Mouse (Mus musculus): ENCODE measurements around the gene Prss48. TPM values are rescaled to one million over a fixed set of nuclear protein-coding genes. Genes with fewer than 3 reads are reported as not detected.
A peak's percentile ranks its signal among the peaks of the same experiment; 100 is the strongest.

Gene Prss48
- total RNA-seq (2021) = not detected
- long read RNA-seq, experiment 1 = 0 reads
- long read RNA-seq, experiment 2 = 0 reads

DNA sequence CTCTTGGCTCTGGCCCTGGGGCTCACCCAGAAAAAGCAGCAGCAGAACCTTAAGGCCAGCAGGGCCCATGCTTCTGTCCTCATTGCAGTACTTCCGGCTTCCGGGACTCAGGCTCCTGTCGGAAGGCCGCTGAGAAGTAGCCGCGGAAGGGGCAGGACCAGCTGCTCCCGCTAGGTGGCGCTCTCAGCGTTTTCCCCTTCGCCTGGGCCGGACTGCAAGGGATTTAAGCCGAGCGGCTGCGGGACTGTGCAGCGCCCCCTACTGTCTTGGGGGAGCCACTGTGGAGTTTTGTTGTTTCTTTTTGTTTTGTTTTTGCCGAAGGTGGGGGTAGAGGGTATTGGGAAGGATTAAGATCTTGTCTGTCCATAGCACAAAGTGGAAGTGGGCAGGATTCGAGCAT, at the start of gene Prss48:
Gene Prss48, minus strand, starts transcription at position 69 of the 400 bp plus-strand sequence.
- peak; percentile 9 for DNase-seq

DNA sequence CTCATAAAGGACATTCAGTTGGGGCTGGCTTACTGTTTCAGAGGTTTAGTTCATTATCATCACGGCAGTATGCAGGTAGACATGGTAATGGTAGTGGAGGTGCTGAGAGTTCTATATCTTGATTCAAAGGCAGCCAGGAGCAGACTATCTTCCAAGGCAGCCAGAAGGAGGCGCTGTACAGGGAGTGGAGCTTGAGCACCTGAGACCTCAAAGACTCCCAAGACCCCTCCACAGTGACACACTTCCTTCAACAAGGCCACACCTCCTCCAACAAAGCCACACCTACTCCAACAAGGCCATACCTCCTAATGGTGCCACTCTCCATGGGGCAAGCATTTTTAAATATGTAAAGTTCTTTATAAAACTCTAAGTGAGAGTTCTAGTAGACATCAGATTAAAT, 46.8 kb upstream of the Prss48 start:
- no peak for DNase-seq

DNA sequence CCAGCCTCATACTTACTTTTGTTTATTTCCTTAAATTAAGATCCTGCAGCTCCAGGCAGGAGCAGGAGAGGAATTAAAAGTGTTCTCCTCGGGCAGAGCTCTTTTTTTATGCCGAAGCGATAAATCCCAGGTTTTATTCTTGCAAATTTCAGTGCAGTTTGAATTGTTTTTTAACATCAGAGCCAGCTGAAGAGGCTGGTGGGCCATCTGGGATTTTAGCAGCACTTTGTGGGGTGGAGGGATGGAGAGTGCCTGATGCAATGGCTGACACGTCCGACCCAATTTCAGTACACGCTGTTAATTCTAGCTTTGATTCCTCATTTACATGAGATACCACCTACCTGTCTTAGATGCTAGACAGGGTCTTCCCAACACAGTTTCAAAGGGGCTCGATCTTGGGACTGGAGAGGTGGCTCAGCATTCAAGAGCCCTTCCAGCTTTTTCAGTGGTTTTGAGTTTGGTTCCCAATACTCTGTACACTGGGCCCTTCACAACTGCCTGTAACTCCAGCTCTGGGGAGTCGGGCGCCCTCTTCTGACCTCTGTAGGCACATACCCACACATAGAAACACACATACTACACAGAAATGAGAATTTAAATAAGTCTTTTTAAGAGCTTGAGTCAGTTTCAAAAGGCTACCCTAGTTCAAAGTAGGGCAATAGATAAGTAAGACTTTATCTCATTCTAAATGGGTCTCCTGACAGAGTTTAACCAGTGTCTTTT, 45.6 kb upstream of the Prss48 start:
- no peak for DNase-seq

DNA sequence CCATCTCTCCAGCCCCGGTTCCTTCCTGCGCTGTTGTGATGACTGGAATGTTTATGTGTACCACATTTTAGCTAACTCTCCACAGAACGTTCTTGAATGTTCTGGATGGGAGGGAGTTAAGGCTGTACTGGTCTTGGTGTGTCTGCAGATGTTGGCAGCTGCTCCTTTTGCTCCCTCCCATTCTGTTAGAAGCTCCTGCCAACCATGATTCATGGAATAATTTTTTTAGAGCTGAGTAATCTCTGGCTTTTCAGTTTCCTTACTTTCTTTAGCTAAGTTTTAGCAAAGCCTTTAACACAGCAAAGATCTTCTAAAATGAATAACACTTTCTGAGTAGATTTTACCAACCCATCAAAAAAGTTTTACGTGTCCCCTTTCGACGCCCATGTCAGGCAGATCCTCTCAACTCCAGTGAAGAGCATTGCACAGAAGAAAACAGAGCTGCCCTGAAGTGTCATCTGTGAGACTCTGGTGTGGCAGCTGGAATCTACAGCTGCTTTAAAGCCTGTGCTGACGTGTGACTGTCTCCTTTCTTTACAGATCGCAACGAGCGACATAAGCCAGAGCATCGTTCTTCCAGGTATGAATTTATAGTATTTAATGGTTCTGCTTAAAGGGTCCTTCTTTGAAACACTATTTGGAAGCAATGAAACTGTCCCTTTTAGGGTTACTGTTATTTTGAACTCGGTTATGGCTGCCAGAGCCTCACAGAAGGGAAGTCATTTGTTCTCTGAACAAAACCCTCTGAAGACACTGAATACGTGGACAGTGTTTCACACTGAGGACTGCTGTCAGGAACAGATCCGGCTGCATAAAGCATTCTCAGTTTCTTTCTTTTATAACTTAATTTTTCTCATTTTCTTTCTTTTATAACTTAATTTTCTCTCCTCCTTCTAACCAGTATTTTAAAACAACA, 38.3 kb upstream of the Prss48 start:
- peak; percentile 75 to 79 for DNase-seq

DNA sequence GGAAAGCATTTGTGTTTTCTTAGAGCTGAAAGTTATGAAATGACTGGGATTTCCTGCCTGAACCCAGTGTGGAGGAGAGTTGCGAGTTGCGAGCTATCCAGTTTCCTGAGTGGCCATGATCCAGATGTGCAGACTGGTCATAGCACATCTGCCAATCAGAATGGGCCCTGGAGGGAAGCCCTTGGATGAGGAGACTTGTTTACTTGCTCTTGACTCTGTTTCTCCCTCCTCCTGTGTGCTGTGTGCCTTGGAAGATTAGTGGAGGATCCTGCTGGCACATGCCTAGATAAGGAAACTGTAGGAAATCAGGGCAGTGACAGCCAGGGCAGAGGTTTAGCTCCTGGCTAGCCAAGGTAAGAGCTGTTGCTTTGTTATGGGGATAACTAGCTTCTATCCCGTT, 36.4 kb upstream of the Prss48 start:
- peak; percentile 78 to 87 for DNase-seq

DNA sequence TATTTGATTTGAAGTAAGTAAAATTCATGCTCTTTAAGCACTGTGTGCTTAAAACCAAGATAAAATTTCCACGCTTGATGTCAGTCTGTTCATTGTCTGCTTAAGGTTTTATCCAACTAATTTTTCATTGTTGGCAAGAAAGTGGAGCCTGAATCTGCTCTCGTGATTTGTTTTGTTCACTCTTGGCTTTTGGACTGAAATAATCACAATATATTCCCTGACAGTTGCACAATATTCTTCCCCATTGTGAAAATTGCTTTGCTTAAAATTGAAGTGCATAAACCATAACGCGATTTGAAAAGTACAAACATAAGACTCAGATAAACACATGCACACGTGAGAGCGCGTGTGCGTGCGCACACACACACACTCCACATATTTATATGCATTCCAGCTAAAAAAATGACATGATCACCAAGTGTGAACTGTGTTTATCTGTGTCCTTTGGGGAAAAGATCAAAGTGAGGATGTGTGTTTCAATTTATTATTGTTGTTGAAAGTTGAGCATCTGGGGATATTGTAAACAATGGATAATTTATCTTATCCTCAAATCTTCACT, 35.7 kb upstream of the Prss48 start:
- DNase-seq = peak; percentile 25

DNA sequence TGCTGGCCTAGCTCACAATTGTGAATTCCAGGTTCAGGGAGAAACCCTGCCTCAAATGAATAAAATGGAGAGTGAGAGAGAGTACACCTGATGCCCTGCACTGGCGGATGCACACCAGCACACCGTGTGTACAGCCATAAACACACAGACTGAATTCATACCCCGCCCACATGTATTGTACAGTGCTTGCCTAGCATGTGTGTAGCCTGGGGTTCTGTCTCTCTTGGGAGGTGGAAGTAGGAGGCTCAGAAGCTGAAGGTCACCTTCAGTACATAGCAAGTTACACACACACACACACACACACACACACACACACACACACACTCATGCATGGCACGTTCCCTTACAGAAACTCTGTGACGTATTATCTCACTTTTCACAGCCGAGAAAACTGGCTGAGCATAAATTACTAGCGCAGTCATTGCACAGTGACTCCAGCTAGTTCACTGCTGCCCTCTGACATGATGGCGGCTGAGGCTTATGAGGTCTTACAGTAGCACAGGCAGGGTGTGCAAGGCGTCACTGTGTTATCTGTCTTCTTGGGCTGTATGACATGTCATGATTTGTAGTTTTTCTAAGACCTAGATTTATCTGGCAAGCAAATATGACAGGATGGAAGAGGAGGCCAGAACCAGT, 31.3 kb upstream of the Prss48 start:
- no peak for DNase-seq

DNA sequence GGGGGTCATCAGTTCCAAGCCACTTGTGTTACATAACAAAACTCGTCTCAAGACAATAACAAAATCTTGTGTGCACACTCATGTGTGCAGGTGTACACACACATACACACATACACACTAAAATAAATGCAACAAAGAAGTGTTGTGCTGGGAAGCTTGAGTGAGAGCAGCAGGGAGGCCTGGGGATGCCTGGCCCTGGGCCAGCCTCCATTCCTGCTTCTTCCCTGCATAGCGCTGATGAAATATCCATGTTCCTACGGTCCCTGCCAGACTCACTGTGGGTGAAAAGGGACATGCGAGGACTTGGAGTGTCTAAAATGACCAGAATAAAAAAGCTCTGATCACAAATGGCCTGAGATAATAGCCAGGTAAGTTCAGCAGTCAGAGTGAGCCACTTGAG, 28.3 kb upstream of the Prss48 start:
- DNase-seq = no peak

DNA sequence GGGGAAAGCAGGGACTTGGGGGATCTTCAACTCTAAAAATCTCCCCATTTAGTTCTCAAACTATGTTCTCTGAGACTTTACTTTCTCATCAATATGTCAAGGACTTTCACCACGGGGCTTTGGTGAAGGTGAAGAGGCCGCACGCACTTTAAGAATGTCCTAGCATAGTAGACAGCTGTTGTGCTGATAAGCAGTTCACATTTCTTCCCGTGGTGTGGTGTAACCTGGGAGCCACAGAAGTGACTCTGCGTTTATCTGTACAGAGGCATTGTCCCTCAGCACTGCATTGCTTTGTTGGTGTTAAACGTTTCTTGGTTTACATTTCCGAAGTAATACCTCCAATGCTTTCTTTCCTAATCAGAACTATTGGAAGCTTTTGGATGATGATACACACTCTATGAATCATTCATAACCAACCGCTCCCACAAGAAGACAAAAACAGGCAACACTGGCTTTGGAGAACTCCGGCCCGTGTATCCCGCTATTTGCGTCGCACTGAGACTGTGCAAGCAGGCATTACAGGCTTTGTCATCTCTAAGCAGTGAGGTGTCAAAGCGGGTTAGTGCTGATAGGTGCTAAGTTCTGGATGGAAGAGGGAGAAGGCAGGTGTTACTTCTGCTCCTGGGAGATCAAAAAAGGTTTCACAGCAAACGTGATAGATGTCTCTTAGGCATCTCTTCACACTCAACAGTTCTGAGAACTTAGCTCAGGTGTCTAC, 26.5 kb upstream of the Prss48 start:
- no peak for DNase-seq

DNA sequence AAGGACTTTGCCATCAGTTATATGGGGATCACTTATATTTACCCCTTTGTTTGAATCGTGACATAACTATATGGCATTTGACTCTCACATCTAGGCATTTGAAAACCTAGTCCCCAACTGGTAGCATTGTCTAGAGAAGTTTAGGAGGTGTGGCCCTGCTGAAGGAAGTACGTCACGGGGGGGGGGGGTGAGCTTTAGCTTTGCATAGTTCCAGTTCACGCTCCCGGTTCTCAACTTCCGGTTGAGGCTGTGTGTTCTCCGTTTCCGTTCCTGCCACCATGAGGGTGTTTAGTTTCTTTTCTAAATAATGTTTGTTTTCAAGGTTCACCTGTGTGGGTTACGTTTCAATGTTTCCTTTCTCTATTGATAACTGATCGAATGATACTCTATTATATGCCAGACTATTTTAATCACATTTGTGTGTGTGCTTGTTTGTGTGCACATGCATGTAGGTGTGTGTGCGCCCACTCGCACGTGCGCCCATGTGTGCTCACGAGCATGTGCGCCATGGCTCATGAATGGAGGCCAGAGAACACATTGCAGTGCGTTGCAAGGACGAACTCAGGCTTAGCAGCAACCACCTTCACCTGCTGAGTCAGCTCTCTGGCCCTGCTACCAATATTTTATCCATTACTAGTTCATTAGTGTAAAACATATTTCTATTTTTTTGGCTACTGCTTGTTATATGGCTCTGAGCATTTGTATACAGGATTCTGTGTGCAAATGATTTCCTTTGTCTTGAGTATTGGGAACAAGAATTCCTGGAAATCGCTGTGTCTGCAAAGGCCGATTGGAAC, 23.2 kb upstream of the Prss48 start:
- DNase-seq = no peak

DNA sequence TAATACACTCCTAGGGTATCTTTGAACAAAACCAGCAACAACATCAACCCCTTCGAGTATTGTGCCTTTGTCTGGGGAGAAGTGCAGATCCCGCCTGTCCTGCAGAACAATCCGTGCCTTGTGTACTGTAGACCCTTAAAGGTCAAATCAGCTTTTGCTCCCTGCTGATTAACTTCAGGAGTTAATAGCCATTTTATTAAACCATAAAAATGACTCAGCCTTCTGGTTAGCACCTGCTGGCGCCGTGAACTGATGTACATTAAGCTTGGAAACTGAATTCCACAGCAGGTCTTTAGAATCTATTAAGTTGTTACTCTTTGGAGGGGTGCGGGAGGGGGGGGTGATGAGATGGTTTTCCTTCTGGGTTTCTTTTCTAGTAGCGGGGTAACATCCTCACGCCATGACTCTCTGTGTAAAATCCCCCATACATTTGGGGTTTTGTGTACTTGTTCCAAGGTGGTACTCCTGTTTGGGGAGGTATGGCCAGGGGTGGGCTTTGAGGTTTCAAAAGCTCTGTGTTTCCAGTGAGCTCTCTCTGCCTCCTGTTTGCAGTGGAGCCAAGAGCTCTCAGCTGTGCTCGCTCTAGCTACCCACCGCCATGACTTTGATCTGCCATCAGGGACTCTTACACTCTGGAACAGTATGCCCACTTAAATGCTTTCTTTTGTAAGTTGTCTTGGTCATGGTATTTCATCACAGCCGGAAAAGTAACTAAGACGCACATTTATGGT, 21.9 kb upstream of the Prss48 start:
- DNase-seq = no peak

DNA sequence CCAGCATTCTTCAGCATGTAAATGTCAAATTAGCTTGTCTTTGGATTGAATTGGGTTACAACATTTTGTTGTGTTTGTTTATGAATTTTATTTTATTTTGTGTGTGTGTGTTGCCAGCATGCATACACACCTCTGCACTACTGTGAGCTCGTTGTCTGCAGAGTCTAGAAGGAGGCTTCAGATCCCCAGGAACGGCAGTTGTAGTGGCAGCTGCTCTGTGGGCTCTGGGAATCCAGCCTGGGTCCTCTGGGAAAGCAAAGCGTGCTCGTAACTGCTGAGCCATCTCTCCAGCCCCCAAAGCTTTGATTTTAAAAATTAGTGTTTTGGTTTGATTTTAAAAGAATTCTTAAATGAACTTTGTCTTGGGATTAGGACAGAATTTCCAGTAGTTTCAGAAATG, 19.4 kb upstream of the Prss48 start:
- no peak for DNase-seq

DNA sequence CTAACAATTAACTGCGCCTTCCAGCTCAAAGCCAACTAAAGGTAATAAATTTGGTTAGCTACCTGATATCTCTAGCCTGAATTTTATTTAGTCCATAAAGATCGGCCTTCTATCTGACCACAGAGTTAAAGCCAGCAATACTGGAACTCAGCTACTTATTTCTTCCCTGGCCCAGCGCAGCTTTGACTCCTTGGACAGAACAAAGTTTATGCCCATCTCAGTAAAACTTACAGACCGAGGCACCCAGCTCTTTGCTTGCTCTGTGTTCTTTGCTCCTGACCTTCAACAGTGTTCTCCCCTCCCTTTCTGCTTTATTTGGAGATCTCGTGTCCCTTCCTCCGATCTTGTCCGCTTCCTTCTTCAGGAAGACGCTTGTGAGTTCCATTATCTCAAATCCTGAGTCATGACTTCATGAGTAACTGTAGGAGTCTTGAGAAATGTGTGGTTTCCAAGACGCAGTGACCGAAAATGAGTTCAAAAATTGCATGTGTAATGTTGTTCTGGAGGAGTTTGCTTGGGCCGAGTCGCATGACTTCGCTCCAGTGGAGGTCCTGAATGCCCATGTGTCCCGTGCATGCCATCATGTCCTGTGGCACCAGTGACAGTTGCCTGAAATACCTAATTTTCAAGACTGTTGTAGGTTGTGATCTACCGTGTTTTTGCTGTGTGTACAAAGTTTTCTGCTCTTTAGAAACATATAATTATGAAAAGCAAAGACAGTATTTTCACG, 18.8 kb upstream of the Prss48 start:
- no peak for DNase-seq

DNA sequence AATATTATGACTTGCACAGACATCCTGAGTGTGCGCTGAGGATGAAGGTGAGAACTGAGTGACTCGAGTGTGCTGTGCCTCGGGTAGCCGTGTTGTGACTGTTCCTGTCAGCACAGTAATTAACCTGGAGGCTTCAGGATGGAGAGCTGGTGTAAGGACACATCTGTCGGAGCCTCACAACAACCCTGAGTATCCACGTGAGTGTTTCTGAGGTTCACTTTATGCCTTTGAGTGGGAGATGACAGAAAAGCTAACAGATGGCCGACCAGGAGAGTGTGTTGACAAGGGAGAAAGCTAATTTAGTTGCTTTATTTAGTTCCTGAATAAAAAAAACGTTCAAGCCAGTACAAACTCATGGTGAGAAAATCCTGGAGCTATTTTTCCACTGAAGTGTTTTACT, 15.2 kb upstream of the Prss48 start:
- DNase-seq = no peak

DNA sequence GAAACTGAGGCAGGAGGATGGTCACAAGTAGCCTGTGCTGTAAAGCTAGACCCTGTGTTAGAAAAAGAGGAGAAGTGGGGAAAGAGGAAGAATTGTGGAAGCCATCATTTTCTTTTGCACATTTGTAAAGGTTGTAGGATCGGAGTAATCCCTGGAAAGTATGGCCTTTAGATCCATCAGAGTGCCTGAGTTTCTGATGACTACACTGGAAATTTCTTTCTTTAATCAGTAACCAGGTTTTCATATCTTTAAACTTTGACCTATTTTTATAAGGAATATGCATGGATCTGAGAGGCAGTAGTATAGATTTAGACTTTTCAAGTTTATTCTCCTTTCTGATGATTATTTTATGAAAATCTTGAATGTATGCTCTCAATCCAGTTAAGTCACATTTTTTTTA, 14.7 kb upstream of the Prss48 start:
- DNase-seq = no peak

DNA sequence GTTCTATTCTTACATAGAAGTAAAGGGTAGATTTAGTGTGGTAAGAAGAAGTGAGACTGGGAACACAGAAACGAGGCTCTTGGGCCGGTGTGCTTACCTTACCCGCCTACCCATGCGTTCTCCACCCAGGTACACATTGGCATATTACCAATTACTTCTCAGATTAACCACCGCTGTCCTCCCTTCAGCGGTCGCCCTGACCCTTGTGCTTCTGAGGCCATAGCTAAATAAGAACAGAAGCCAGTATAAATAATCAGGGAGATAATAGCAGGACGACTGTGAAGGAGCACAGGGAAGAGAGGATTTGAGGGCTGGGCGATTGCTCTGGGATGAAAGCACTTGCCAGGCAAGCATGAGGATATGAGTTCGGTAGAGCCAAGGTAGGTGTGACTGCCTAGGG, 11.5 kb upstream of the Prss48 start:
- no peak for DNase-seq

DNA sequence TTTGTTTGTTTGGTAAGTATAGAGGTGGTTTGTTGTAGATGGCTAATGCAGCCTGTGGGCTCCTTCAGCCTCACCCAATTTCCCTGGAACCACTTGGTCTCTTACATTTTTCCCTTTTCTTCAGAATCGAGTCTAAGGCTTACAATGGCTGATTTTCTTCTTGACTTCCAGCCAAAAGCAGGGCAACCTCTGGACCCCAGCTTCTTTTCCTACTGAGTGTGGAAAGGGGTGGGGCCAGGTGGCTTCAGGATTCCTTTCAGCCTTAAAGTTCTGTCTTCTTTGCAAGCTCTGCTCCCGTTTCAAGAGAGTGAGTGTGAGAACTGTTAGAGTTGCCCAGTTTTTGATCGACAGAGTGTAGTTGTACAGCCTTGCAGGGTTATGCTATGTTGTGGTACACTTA, 9.5 kb upstream of the Prss48 start:
- DNase-seq = no peak

DNA sequence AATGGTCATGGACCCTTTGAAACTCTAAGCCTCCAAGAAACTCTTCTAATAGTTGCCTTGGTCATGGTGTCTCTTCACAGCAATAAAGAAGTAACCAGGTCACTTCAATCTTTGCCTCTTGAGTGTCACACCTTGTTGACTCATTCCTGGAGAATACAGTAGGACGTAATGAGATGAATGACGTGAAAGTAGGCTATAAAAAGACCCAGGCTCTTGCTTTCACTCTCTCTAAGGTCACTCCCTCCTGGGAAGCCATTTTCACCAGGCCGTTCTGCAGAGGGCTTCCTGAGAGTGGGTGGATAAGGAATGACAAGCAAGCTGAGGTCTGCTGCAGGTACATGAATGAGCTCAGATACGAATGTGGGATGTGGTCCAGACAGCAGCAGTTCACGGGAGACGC, 9.1 kb upstream of the Prss48 start:
- DNase-seq = no peak

DNA sequence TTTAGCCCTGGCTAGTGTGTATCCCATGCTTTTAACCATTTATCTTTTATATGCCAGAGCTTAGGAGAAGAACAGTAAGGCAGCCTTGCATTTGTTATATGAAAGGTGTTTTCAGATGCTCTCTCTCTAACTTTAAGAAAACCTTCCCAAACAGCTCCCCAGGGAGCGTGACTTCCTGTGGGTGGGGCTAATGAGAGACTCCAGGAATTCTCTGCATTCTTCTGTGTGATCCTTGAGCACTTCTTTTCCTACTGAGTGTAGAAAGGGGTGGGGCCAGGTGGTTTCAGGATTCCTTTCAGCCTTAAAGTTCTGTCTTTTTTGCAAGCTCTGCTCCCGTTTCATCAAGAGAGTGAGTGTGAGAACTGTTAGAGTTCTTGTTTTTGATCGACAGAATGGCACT, 8.3 kb upstream of the Prss48 start:
- peak in 1 of 2 experiments; percentile 8 for DNase-seq

DNA sequence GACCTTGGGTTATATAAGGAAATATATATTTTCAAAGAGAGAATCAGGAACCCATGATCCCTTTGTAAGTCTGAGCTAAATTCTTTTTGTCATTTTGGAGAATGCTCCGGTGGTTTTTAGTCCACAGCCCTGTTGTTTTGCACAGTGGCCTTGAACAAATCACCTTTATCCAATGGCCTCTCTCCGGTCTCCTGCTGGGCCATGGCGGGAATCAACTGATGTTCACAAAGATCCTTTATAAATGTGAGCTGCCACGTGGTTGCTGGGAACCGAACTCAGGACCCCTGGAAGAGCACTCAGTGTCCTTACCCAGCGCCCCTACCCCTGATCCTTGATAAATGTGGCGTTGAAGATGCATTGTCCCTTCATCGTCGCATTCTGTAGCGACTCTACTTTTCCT, 2.5 kb upstream of the Prss48 start:
- no peak for DNase-seq
